Mouse (Mus musculus): Measurements from ENCODE around the gene Gp1ba. TPM values are rescaled to one million over a fixed set of nuclear protein-coding genes. Genes with fewer than 3 reads are reported as not detected.
A peak's percentile ranks its signal among the peaks of the same experiment; 100 is the strongest.

The Gp1ba gene
- total RNA-seq, 2 experiments from 2014 or later = not detected

GRCm38 (mm10) chr11:70655571-70656455, 16.9 kb downstream of the Gp1ba start:
- TF ChIP-seq CTCF (IDR thresholded peaks at IDR 0.05) = no peak
- Histone ChIP-seq H3K4me3 (peak overlapping the region; percentile 100), H3K27ac (peak overlapping the region; percentile 64)
- no peak for DNase-seq (ENCODE audit: extremely low spot score in 1 of 2, low spot score in 2 of 2)
- intact Hi-C loops (cut with DNase I) = loop anchor here (10.0 kb wide), 1 partner anchor 421 kb away; the partner anchor contains the start of genes 0610010K14Rik, Gm21988 and Rnasek

- intact Hi-C loops (cut with DNase I) = loop anchor here (10.0 kb wide), 1 partner anchor 422 kb away; the partner anchor contains the start of genes 0610010K14Rik, Gm21988 and Rnasek
- no peak for TF ChIP-seq CTCF (IDR thresholded peaks at IDR 0.05)
- DNase-seq (ENCODE audit: extremely low spot score in 1 of 2, low spot score in 2 of 2) = no peak
- Histone ChIP-seq H3K27ac (peak overlapping the region; percentile 64; the same call in 1 of the 2 replicates), H3K4me3 (peak overlapping the region; percentile 100; the same call in 1 of the 2 replicates)
Measured at GRCm38 (mm10) chr11:70656456-70656927, 17.6 kb downstream of the Gp1ba start.

GRCm38 (mm10) chr11:70656964-70657363, 18.0 kb downstream of the Gp1ba start, which contains the start of gene Eno3:
TSS of gene Eno3 (plus strand) at chr11:70657202.
- no peak for TF ChIP-seq CTCF (IDR thresholded peaks at IDR 0.05)
- Histone ChIP-seq H3K27ac (peak within 1 kb of the TSS; percentile 64), H3K4me3 (peak within 1 kb of the TSS; percentile 100)
- DNase-seq (ENCODE audit: extremely low spot score in 1 of 2, low spot score in 2 of 2) = no peak
- intact Hi-C loops (cut with DNase I) = loop anchor here (10.0 kb wide), 1 partner anchor 422 kb away; the partner anchor contains the start of genes 0610010K14Rik, Gm21988 and Rnasek

- H3K27ac ChIP-seq = no peak overlapping the region
- no peak for DNase-seq (ENCODE audit: extremely low spot score in 1 of 2, low spot score in 2 of 2)
- intact Hi-C loops (cut with DNase I) = loop anchor here (10.0 kb wide), 1 partner anchor 423 kb away; the partner anchor contains the start of genes 0610010K14Rik, Gm21988 and Rnasek
Measured at GRCm38 (mm10) chr11:70657573-70657972, 18.7 kb downstream of the Gp1ba start.

GRCm38 (mm10) chr11:70657991-70658390, 19.1 kb downstream of the Gp1ba start:
- intact Hi-C loops (cut with DNase I) = loop anchor here (10.0 kb wide), 1 partner anchor 423 kb away; the partner anchor contains the start of genes 0610010K14Rik, Gm21988 and Rnasek
- DNase-seq (ENCODE audit: extremely low spot score in 1 of 2, low spot score in 2 of 2) = no peak
- Histone ChIP-seq H3K4me3 (no peak overlapping the region), H3K27ac (no peak overlapping the region)
- TF ChIP-seq CTCF (IDR thresholded peaks at IDR 0.05) = no peak

More at GRCm38 (mm10) chr11:70657573-70657972, 18.7 kb downstream of the Gp1ba start:
- TF ChIP-seq CTCF (IDR thresholded peaks at IDR 0.05) = no peak
- H3K4me3 ChIP-seq = no peak overlapping the region

- intact Hi-C loops (cut with DNase I) = loop anchor here (10.0 kb wide), 1 partner anchor 424 kb away; the partner anchor contains the start of genes 0610010K14Rik, Gm21988 and Rnasek
- H3K27ac ChIP-seq = no peak overlapping the region
- DNase-seq (ENCODE audit: extremely low spot score in 1 of 2, low spot score in 2 of 2) = no peak
- no peak for TF ChIP-seq CTCF (IDR thresholded peaks at IDR 0.05)
- no peak overlapping the region for H3K4me3 ChIP-seq
Measured at GRCm38 (mm10) chr11:70658521-70658920, 19.6 kb downstream of the Gp1ba start.

- no peak overlapping the region for H3K27ac ChIP-seq
- DNase-seq (ENCODE audit: extremely low spot score in 1 of 2, low spot score in 2 of 2) = no peak
- H3K4me3 ChIP-seq = no peak overlapping the region
- intact Hi-C loops (cut with DNase I) = loop anchor here (10.0 kb wide), 1 partner anchor 424 kb away; the partner anchor contains the start of genes 0610010K14Rik, Gm21988 and Rnasek
- TF ChIP-seq CTCF (IDR thresholded peaks at IDR 0.05) = no peak
Measured at GRCm38 (mm10) chr11:70658942-70659341, 20.0 kb downstream of the Gp1ba start.

- Histone ChIP-seq H3K27ac (no peak overlapping the region), H3K4me3 (no peak overlapping the region)
- no peak for TF ChIP-seq CTCF (IDR thresholded peaks at IDR 0.05)
- intact Hi-C loops (cut with DNase I) = no loop called here
- DNase-seq (ENCODE audit: extremely low spot score in 1 of 2, low spot score in 2 of 2) = no peak
Measured at GRCm38 (mm10) chr11:70660571-70660970, 21.6 kb downstream of the Gp1ba start.

- no peak for TF ChIP-seq CTCF (IDR thresholded peaks at IDR 0.05)
Measured at GRCm38 (mm10) chr11:70663101-70663500, 24.2 kb downstream of the Gp1ba start.

GRCm38 (mm10) chr11:70663957-70664356, 25.0 kb downstream of the Gp1ba start:
- no peak for TF ChIP-seq CTCF (IDR thresholded peaks at IDR 0.05)
- intact Hi-C loops (cut with DNase I) = no loop called here
- DNase-seq (ENCODE audit: extremely low spot score in 1 of 2, low spot score in 2 of 2) = no peak
- Histone ChIP-seq H3K27ac (no peak overlapping the region), H3K4me3 (no peak overlapping the region)

More at GRCm38 (mm10) chr11:70663101-70663500, 24.2 kb downstream of the Gp1ba start:
- DNase-seq (ENCODE audit: extremely low spot score in 1 of 2, low spot score in 2 of 2) = no peak
- intact Hi-C loops (cut with DNase I) = no loop called here
- Histone ChIP-seq H3K27ac (no peak overlapping the region), H3K4me3 (no peak overlapping the region)

- intact Hi-C loops (cut with DNase I) = no loop called here
- H3K27ac ChIP-seq = no peak overlapping the region
- H3K4me3 ChIP-seq = no peak overlapping the region
- no peak for DNase-seq (ENCODE audit: extremely low spot score in 1 of 2, low spot score in 2 of 2)
- no peak for TF ChIP-seq CTCF (IDR thresholded peaks at IDR 0.05)
Measured at GRCm38 (mm10) chr11:70664741-70665140, 25.8 kb downstream of the Gp1ba start.

GRCm38 (mm10) chr11:70666687-70667086, 27.8 kb downstream of the Gp1ba start:
- no peak overlapping the region for H3K4me3 ChIP-seq
- DNase-seq (ENCODE audit: extremely low spot score in 1 of 2, low spot score in 2 of 2) = no peak
- TF ChIP-seq CTCF (IDR thresholded peaks at IDR 0.05) = no peak
- no peak overlapping the region for H3K27ac ChIP-seq
- intact Hi-C loops (cut with DNase I) = no loop called here
